Mouse (Mus musculus) megakaryocyte, embryonic 14.5 days (primary cell): ENCODE results near the gene Coa5. TPM values are rescaled to one million over a fixed set of nuclear protein-coding genes. Genes with fewer than 3 reads are reported as not detected.

Experiments
- H3K27me3 ChIP-seq: replicated peaks from 2 replicates; pipeline ENCODE3; 2012; ENCODE audit warnings: inconsistent platforms
- H3K36me3 ChIP-seq: replicated peaks from 2 replicates; pipeline ENCODE3; 2012; ENCODE audit warnings: low read length, inconsistent platforms, mixed read lengths
- H3K4me1 ChIP-seq: 2 replicates; pipeline ENCODE4 v1.6.1; 2012; ENCODE audit warnings: inconsistent platforms
- H3K4me3 ChIP-seq: replicated peaks from 2 replicates; pipeline ENCODE3; 2012; ENCODE audit warnings: moderate library complexity, mild to moderate bottlenecking, inconsistent platforms
- H3K9me3 ChIP-seq: 2 replicates; pipeline ENCODE4 v1.6.1; 2012; ENCODE audit warnings: inconsistent platforms
- FLI1 ChIP-seq: IDR thresholded peaks from 2 replicates; pipeline ENCODE4 v1.6.1; 2012; ENCODE audit warnings: low read length, inconsistent platforms, mixed read lengths
- GATA1 ChIP-seq: IDR thresholded peaks from 3 replicates; pipeline ENCODE4 v1.6.1; 2012; ENCODE audit warnings: mixed read lengths, low read length, inconsistent platforms, borderline replicate concordance
- polyA plus RNA-seq: library from polyadenylated mRNA; stranded (reverse); fragments of >175 nt; gene quantifications from 2 replicates; pipeline ENCODE4 v1.2.3, GENCODE M21; 2012; ENCODE audit warnings: low replicate concordance; ENCODE audit not compliant: insufficient read depth

The Coa5 gene
- 4.8 and 12.9 TPM in 2 replicates for polyA plus RNA-seq

GRCm38 (mm10) chr1:37429366-37430296 lies at the start of gene Coa5, which contains the start of gene Unc50:
Gene Coa5, minus strand, starts transcription at chr1:37430103.
Gene Unc50, plus strand, starts transcription at chr1:37430139.
- TF ChIP-seq GATA1 (no peak), FLI1 (no peak; the same call in 1 of the 2 replicates)
- H3K9me3 ChIP-seq, result no peaks in the 10 kb centered on the region
- H3K27me3 ChIP-seq, result no peaks in the 10 kb centered on the region
- H3K36me3 ChIP-seq, result peaks cover 67% of the 10 kb centered on the region
- H3K4me3 ChIP-seq, result peak within 1 kb of the TSS; percentile 93
- peaks cover 77% of the 10 kb centered on the region for H3K4me1 ChIP-seq

DNA sequence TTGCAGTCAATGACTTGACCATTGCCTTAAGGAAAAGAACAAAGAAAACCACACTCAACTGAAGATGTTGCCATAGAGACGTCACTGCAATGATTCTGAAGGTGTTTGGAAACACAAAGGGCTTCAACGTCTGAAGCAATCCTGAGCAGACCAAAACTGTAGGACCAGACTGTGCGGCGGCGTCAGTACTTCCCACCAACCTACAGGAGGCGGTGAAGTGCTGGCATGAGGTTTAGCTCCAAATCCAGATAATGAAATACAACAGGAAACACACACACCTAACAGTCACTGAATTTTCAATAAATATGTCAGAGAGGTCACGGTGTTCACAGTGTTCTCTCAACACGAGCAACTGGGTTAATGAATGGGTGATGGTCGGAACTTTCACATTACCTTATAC lies 49.2 kb upstream of the Coa5 start:
- no peak for TF ChIP-seq GATA1
- no peak for TF ChIP-seq FLI1
- H3K36me3 ChIP-seq, result peaks cover 25% of the 10 kb centered on the region
- no peaks in the 10 kb centered on the region for H3K27me3 ChIP-seq
- H3K9me3 ChIP-seq, result no peaks in the 10 kb centered on the region
- peak overlapping the region; percentile 70 for H3K4me3 ChIP-seq
- peaks cover 72% of the 10 kb centered on the region for H3K4me1 ChIP-seq

GRCm38 (mm10) chr1:37478416-37478815 lies 48.5 kb upstream of the Coa5 start:
- TF ChIP-seq FLI1, result no peak
- TF ChIP-seq GATA1, result no peak
- Histone ChIP-seq H3K4me3 (peak overlapping the region; percentile 90), H3K9me3 (no peaks in the 10 kb centered on the region), H3K27me3 (no peaks in the 10 kb centered on the region), H3K4me1 (peaks cover 78% of the 10 kb centered on the region), H3K36me3 (peaks cover 19% of the 10 kb centered on the region)

DNA sequence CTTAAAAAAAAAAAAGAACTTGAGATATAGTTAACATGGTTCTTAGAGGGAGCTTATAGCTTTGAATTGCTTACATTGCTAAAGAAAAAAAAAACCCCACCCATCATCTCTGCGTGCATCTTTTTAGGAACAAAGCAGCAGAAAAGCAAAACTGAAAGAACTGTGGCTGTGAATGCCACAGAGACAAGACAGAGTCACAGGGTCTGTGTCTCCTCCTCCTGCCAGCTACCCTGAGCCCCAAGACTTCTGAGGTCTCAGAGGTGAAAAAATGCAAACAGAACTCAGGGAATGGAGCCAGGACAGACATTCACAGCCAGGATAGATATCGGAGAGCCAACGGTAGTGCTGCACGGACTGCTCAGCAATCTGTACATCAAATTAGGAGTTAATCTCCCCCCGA lies 48.0 kb upstream of the Coa5 start:
- Histone ChIP-seq H3K4me1 (peaks cover 83% of the 10 kb centered on the region), H3K9me3 (no peaks in the 10 kb centered on the region), H3K36me3 (peaks cover 17% of the 10 kb centered on the region)

GRCm38 (mm10) chr1:37477250-37477649 lies 47.3 kb upstream of the Coa5 start:
- no peaks in the 10 kb centered on the region for H3K27me3 ChIP-seq
- TF ChIP-seq FLI1 (no peak), GATA1 (no peak)
- H3K36me3 ChIP-seq, result peaks cover 14% of the 10 kb centered on the region
- H3K4me1 ChIP-seq, result peaks cover 89% of the 10 kb centered on the region
- peak overlapping the region; percentile 44 for H3K4me3 ChIP-seq
- H3K9me3 ChIP-seq, result no peaks in the 10 kb centered on the region

More for the DNA sequence above, 48.0 kb upstream of the Coa5 start:
- TF ChIP-seq FLI1, result no peak
- TF ChIP-seq GATA1, result no peak
- Histone ChIP-seq H3K27me3 (no peaks in the 10 kb centered on the region), H3K4me3 (peak overlapping the region; percentile 90)

DNA sequence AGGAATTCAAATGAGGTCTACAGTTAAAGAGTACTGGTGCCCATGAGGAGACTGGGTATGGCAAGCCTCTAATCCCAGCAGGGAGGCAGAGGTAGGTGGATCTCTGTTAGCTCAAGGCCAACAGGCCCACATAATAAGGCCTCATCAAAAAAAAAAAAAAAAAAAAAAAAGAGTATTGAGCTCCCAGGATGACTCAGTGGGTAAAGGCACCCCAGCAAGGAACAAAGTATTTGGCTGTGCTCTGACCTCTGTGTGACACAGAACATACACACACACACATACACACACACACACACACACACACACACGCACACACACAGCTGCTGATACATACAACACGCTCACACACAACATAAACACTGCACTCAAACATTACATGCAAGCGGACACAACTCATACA lies 45.4 kb upstream of the Coa5 start:
- Histone ChIP-seq H3K4me1 (peaks cover 80% of the 10 kb centered on the region), H3K4me3 (no peak overlapping the region), H3K36me3 (peaks cover 5% of the 10 kb centered on the region), H3K9me3 (no peaks in the 10 kb centered on the region), H3K27me3 (peaks cover 3% of the 10 kb centered on the region)
- TF ChIP-seq GATA1, result no peak

- H3K27me3 ChIP-seq, result peaks cover 3% of the 10 kb centered on the region
- TF ChIP-seq FLI1 (no peak), GATA1 (no peak)
- H3K4me1 ChIP-seq, result peaks cover 74% of the 10 kb centered on the region
- H3K4me3 ChIP-seq, result no peak overlapping the region
- peaks cover 2% of the 10 kb centered on the region for H3K36me3 ChIP-seq
- no peaks in the 10 kb centered on the region for H3K9me3 ChIP-seq
Observed at GRCm38 (mm10) chr1:37474634-37475190, 44.8 kb upstream of the Coa5 start.

DNA sequence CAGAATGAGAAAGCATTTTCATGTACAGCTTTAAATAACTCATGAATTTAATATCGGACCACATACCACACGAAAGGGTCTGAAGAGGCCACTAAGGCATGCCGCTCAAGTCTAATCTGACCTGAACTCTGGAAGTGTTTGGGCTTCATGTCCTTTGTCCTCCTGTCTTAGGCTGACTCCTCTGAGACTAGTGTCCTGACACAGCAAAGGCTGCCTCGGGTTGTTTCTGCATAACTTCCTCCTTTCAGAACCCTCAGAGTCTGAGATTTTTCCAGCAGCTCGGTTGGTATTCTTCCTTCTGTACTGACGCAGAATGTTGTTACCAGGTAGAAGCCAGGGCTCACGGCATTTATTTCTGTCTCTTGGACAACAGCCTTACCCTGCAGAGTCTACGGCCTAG lies 44.1 kb upstream of the Coa5 start:
- no peaks in the 10 kb centered on the region for H3K9me3 ChIP-seq
- peaks cover 3% of the 10 kb centered on the region for H3K27me3 ChIP-seq
- peak overlapping the region; percentile 34 for H3K4me3 ChIP-seq
- H3K4me1 ChIP-seq, result peaks cover 68% of the 10 kb centered on the region
- TF ChIP-seq FLI1 (no peak), GATA1 (no peak)
- peaks cover 3% of the 10 kb centered on the region for H3K36me3 ChIP-seq

DNA sequence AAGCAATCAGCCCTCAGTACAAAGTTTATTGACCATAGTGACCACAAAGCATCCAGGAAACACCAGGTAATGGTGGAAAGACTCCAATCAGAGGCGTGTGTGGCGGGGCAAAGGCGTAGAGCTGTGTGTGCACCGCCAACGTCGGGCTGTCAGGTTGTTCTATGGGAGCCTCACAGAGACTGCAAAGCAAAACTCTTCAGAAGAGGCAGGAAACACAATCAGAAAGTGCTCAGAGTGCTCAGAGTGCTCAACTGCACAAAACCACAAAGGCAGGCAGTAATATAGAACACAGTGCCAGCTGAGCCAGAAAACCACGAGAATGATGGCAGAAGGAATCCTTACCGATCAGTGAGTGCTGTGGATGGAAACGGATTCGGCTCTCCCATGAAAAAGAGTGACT lies 43.3 kb upstream of the Coa5 start:
- TF ChIP-seq FLI1 (no peak), GATA1 (no peak)
- Histone ChIP-seq H3K27me3 (peaks cover 3% of the 10 kb centered on the region), H3K4me1 (peaks cover 60% of the 10 kb centered on the region), H3K36me3 (peaks cover 9% of the 10 kb centered on the region), H3K4me3 (peak overlapping the region; percentile 48), H3K9me3 (peaks cover 3% of the 10 kb centered on the region)
